Mouse (Mus musculus) limb, embryonic 12.5 days (tissue): ENCODE results near the gene Cdk19. TPM values are rescaled to one million over a fixed set of nuclear protein-coding genes. Genes with fewer than 3 reads are reported as not detected.
"Not testable (repeated sequence)": the region's sequence is repeated elsewhere in the genome, so short reads cannot be mapped to it uniquely, and the experiment has no call there.

Experiments
- ATAC-seq: fragments of 200-750 bp; cut with Nextera tagmentation; 2 replicates; pipeline ENCODE4 v1.8.0; 2017; ENCODE audit warnings: low read depth, moderate TSS enrichment; ENCODE audit not compliant: insufficient number of reproducible peaks, insufficient read depth, low FRiP score, low TSS enrichment
- H3K27ac ChIP-seq: fragments of 300-500 bp; sonication (generic); 2 replicates; pipeline ENCODE4 v1.5.1; 2016; ENCODE audit warnings: mild to moderate bottlenecking, moderate library complexity
- H3K27me3 ChIP-seq: fragments of 300-500 bp; sonication (generic); 2 replicates; pipeline ENCODE4 v1.6.1; 2016; ENCODE audit warnings: mild to moderate bottlenecking, moderate library complexity
- H3K36me3 ChIP-seq: fragments of 300-500 bp; sonication (generic); 2 replicates; pipeline ENCODE4 v1.6.1; 2016; ENCODE audit warnings: mild to moderate bottlenecking, moderate library complexity
- H3K4me1 ChIP-seq: fragments of 300-500 bp; sonication (generic); replicated peaks from 2 replicates; pipeline ENCODE4 v1.6.1; 2016
- H3K4me2 ChIP-seq: fragments of 300-500 bp; sonication (generic); 2 replicates; pipeline ENCODE4 v1.6.1; 2016; ENCODE audit warnings: mild to moderate bottlenecking, moderate library complexity
- H3K4me3 ChIP-seq: fragments of 300-500 bp; sonication (generic); replicated peaks from 2 replicates; pipeline ENCODE4 v1.5.1; 2016; ENCODE audit warnings: mild to moderate bottlenecking
- H3K9ac ChIP-seq: fragments of 300-500 bp; sonication (generic); replicated peaks from 2 replicates; pipeline ENCODE4 v1.6.1; 2016; ENCODE audit warnings: mild to moderate bottlenecking, moderate library complexity
- H3K9me3 ChIP-seq: fragments of 300-500 bp; sonication (generic); 2 replicates; pipeline ENCODE4 v1.6.1; 2016; ENCODE audit warnings: mild to moderate bottlenecking, moderate library complexity
- WGBS: fragments of 180-500 bp; shearing (Covaris S2); methylation state at CpG from one replicate; pipeline ENCODE4 v1.1.7; 2016; 5-methylcytosine and 5-hydroxymethylcytosine counted together
- polyA plus RNA-seq: library from polyadenylated mRNA; unstranded; fragments of >200 nt; fragmentation: Nextera tagmentation; extraction: Ambion mirVana; gene quantifications from 2 replicates; pipeline ENCODE4 v1.2.1, GENCODE M21; 2016

Gene Cdk19
- polyA plus RNA-seq, 1 experiment from 2014 or later = 15.7 TPM

DNA sequence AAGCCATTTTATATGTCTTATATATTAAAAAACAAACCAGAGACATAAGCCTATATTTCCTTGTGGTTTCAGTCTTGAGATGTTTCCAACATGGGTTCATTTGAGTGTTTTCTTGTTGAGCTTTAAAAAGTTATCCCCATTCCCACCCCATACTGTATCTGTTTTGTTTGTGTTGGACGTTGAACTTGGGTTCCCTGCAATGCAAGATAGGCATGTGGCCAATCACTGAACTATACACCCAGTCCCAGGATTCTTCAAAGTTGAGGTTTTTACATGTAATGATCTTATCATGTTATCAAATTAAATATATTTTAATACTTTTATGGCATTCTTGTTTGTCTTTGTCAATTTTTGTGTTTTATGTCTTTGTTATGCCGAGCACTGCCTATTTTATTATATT, 60.0 kb downstream of the Cdk19 start:
- no peak for ATAC-seq
- no peak overlapping the region for H3K27ac ChIP-seq
- no peak overlapping the region for H3K4me2 ChIP-seq
- no peaks in the 10 kb centered on the region for H3K9me3 ChIP-seq
- no peaks in the 10 kb centered on the region for H3K27me3 ChIP-seq
- H3K9ac ChIP-seq = no peak overlapping the region
- H3K4me3 ChIP-seq = no peak overlapping the region
- peaks cover 16% of the 10 kb centered on the region for H3K36me3 ChIP-seq
- WGBS = 90% methylated on average over 2 of the region's 2 CpGs
- no peaks in the 10 kb centered on the region; the same call in 1 of the 2 replicates for H3K4me1 ChIP-seq

DNA sequence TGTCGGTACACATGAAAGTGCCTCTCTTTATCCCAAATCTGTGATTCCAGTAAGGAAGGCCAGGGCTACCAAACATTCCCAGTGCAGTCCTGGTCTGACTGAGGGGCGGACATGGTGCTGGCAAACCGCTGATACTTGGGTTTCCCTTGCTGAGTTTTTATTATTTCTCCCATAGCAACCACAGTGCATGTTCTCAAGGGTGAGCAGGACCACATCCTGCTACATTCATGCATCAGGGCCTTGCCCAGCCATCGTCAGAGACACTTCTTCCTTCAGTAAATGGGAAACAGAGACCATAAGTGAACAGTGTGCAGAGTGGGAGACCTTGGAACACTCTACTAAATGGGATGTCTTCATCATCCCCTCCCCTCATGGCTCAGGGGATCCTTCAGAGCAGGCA, 60.9 kb downstream of the Cdk19 start:
- H3K27me3 ChIP-seq = no peaks in the 10 kb centered on the region
- H3K4me1 ChIP-seq = no peaks in the 10 kb centered on the region; the same call in 1 of the 2 replicates
- H3K27ac ChIP-seq = no peak overlapping the region
- H3K4me3 ChIP-seq = no peak overlapping the region
- H3K9ac ChIP-seq = no peak overlapping the region
- H3K36me3 ChIP-seq = peaks cover 16% of the 10 kb centered on the region
- 83% methylated on average over 4 of the region's 4 CpGs for WGBS
- no peak for ATAC-seq
- H3K9me3 ChIP-seq = no peaks in the 10 kb centered on the region
- no peak overlapping the region for H3K4me2 ChIP-seq

DNA sequence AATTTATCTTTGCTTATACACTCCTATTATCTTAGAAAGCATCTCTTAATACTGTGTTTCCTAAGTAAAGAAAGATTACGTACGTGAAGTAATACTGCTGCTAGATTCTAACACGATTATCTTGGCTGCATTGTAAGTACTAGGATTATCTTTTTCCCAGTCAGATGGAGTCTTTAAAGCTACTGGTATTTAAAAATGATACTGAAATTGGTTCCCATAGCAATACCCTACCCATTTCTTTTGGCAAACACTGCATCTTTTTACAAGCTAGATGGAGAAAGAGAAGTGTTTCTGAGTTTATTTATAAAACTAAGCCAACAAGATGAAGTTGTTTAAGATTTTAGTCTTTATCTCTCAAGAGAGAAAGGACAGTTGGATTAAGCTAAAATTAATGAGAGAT, 67.3 kb downstream of the Cdk19 start:
- no peak overlapping the region for H3K4me2 ChIP-seq
- ATAC-seq = no peak
- H3K9ac ChIP-seq = no peak overlapping the region
- H3K9me3 ChIP-seq = no peaks in the 10 kb centered on the region
- H3K4me3 ChIP-seq = no peak overlapping the region
- 0 out of 2 replicates have a peak, but pooled peaks cover 2% of the 10 kb centered on the region for H3K36me3 ChIP-seq
- WGBS = 93% methylated on average over 3 of the region's 3 CpGs
- no peaks in the 10 kb centered on the region for H3K27me3 ChIP-seq
- H3K4me1 ChIP-seq = no peaks in the 10 kb centered on the region
- H3K27ac ChIP-seq = no peak overlapping the region

DNA sequence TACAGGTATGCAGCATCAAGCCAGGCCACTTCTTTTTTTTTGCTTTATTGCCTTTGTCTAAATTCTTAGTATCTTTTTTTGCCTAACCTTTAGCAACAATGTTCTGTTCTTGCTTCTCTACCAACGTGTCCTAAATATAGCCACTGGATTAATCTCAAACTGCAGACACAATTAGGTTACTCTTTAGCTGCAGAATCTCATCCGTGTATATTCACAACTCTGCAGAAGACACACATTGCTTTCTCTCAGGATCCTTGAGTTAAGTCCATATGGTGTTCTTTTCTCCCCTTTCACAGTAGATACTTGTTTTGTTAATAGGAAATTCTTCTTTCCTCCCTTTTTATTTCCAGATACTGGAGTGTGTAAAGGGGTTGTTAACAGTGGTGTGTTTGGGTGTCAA, 70.0 kb downstream of the Cdk19 start:
- no peak for ATAC-seq
- Histone ChIP-seq H3K4me3 (no peak overlapping the region), H3K4me1 (no peaks in the 10 kb centered on the region), H3K36me3 (no peaks in the 10 kb centered on the region), H3K9ac (no peak overlapping the region), H3K27ac (no peak overlapping the region), H3K27me3 (no peaks in the 10 kb centered on the region), H3K9me3 (no peaks in the 10 kb centered on the region), H3K4me2 (no peak overlapping the region)
- 88% methylated on average over 2 of the region's 2 CpGs for WGBS

DNA sequence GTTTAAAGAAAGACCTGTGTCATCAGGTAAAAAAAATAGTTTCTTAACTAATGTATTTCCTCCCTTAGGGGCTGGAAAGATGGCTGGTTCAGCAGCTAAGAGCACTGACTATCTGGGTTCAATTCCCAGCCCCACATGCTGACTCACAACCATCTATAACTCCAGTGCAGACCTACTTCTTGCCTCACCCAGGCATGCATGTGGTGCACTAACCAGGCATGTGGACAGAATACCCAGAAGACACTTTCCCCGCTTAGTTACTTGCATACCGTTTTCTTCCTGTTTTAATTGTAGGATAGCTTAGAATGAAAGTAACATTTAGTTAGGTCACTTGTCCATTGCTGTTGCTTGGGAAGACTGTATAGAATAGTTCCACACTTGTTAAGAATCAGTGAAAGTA, 72.0 kb downstream of the Cdk19 start:
- Histone ChIP-seq H3K4me3 (no peak overlapping the region), H3K9me3 (no peaks in the 10 kb centered on the region), H3K27ac (no peak overlapping the region), H3K36me3 (no peaks in the 10 kb centered on the region), H3K4me2 (no peak overlapping the region), H3K4me1 (no peaks in the 10 kb centered on the region), H3K9ac (no peak overlapping the region), H3K27me3 (no peaks in the 10 kb centered on the region)
- WGBS = 94% methylated on average over 2 of the region's 2 CpGs
- no peak for ATAC-seq

DNA sequence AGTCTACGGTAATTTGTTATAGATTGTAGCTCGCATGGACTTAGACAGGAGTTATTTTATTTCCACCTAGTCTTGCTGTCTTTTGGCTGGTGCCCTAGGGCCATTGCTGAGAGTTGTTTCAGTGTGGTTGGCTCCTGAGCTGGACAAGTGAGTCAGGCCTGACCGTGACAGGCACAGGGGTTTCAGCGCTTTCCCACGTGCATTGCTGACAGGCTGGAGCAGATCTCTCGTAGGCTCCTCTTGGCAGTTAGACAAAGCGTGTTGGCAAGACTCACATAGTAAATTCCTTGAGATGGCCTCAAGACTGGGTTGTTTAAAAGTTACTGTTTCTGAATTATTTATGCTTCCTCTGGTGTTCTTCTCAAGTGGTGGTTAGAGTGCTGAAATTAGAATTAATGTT, 77.6 kb downstream of the Cdk19 start:
- Histone ChIP-seq H3K4me2 (no peak overlapping the region), H3K9ac (no peak overlapping the region), H3K4me3 (no peak overlapping the region), H3K27ac (no peak overlapping the region), H3K9me3 (no peaks in the 10 kb centered on the region), H3K4me1 (peaks cover 3% of the 10 kb centered on the region; the same call in 1 of the 2 replicates), H3K27me3 (no peaks in the 10 kb centered on the region), H3K36me3 (no peaks in the 10 kb centered on the region)
- ATAC-seq = no peak
- WGBS = 83% methylated on average over 7 of the region's 7 CpGs

DNA sequence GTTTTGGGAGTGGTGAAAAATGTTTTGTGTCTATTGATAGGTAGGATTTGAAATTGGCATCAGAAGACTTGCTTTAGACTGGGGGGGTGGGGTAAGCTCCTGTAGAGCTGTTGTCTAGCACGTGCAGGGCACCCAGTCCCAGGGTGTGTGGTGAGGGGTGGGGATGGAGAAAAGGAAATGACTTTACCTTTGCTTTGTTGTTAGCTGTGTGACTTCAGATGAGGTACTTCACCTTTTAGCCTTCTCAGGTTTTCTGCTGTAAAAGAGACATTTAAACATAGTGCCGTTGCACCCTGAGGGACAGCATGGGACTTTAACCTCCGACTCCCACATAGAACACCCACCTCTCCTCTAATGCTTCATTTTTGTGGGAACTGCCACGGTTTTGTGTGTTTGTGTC, 80.5 kb downstream of the Cdk19 start:
- Histone ChIP-seq H3K4me3 (no peak overlapping the region), H3K9ac (no peak overlapping the region), H3K4me2 (no peak overlapping the region), H3K27ac (no peak overlapping the region), H3K27me3 (no peaks in the 10 kb centered on the region), H3K36me3 (no peaks in the 10 kb centered on the region), H3K9me3 (no peaks in the 10 kb centered on the region), H3K4me1 (peaks cover 3% of the 10 kb centered on the region; the same call in 1 of the 2 replicates)
- no peak for ATAC-seq
- WGBS = 70% methylated on average over 4 of the region's 4 CpGs

DNA sequence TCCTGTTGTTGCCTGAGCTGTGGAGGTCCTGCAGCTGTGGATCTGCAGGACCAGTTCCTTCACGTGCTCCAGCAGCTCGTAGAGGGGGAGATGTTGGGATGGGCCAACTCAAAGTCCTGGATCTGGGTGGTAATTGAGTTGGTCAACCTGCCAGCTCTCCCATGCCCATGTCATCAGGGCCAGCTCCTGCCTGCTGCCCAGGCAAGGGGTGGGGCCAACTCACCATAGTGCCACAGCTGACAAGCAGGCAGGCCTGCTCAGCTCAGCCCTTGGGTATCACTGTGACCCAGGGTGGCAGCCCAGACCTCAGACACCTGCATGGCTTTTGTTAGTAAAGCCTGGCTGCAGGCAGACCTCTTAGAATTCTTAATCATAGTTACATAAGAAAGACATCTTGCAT, 81.3 kb downstream of the Cdk19 start:
- H3K27me3 ChIP-seq = no peaks in the 10 kb centered on the region
- no peak overlapping the region for H3K4me3 ChIP-seq
- H3K4me2 ChIP-seq = no peak overlapping the region
- H3K27ac ChIP-seq = no peak overlapping the region
- WGBS = 81% methylated on average over 2 of the region's 2 CpGs
- H3K4me1 ChIP-seq = peaks cover 10% of the 10 kb centered on the region
- no peaks in the 10 kb centered on the region for H3K9me3 ChIP-seq
- no peak overlapping the region for H3K9ac ChIP-seq
- no peaks in the 10 kb centered on the region for H3K36me3 ChIP-seq
- ATAC-seq = no peak

DNA sequence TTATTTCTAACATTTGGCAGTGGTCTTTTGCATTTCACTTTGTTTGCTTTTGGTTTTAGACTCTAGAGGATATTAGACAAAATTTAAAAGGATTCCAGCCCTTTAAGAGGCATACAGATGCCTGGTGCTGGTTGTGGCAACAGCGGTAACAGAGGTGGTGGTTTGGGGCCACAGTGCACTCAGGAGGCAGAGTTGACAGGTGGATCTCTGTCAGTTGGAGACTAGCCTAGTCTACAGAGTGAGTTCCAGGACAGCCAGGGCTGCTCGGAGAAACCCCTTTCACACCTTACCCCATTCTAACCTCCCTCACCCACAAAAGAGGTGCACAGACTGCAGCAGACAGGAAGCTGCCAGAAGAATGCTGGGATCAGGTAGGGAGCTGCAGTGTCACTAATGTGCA, 82.4 kb downstream of the Cdk19 start:
- Histone ChIP-seq H3K4me2 (no peak overlapping the region), H3K4me1 (peaks cover 13% of the 10 kb centered on the region), H3K27ac (no peak overlapping the region), H3K9ac (no peak overlapping the region), H3K36me3 (no peaks in the 10 kb centered on the region), H3K27me3 (no peaks in the 10 kb centered on the region), H3K9me3 (no peaks in the 10 kb centered on the region), H3K4me3 (no peak overlapping the region)
- 69% methylated on average over 2 of the region's 2 CpGs for WGBS
- ATAC-seq = no peak

DNA sequence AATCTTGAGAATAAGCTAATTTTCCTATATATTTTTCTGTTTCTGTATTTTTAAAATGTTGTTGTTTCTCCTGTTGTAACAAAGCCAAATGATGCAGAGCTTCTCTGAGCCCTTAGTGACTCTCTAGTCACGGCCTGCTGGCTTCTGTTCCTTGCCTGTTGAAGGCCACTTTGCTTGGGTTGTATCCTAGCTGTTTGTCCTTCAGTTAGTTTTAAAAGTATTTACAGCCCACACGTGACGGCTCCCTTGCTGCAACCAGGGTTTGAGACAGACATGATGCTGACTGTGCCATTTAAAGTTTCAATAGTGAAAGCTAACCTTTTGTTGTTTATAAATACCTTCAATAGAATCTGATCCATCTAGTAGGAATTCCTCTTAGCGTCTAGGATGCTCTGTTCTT, 83.3 kb downstream of the Cdk19 start:
- H3K9me3 ChIP-seq = no peaks in the 10 kb centered on the region
- no peaks in the 10 kb centered on the region for H3K36me3 ChIP-seq
- no peak overlapping the region for H3K4me2 ChIP-seq
- H3K9ac ChIP-seq = no peak overlapping the region; the same call in 1 of the 2 replicates
- H3K27me3 ChIP-seq = no peaks in the 10 kb centered on the region
- no peak for ATAC-seq
- H3K4me3 ChIP-seq = no peak overlapping the region
- H3K27ac ChIP-seq = no peak overlapping the region
- peaks cover 13% of the 10 kb centered on the region for H3K4me1 ChIP-seq
- WGBS = 43% methylated on average over 4 of the region's 4 CpGs

DNA sequence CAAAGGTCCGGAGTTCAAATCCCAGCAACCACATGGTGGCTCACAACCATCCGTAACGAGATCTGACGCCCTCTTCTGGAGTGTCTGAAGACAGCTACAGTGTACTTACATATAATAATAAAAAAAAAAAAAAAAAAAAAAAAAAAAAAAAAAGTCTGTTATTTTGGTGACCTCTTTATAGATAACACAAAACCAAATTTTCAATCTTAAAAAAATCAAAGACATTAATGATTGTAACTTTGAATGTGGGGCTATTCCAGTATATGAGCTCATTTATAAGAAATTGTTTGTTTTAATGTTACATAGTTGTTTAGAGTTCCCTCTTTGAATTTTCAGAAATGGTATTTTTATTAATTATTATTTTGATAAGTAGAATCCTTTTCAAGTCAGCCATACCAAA, 85.1 kb downstream of the Cdk19 start:
- not testable (repeated sequence) for H3K27me3 ChIP-seq, H3K9ac ChIP-seq, H3K9me3 ChIP-seq, H3K4me2 ChIP-seq, H3K36me3 ChIP-seq, ATAC-seq, H3K4me3 ChIP-seq, H3K27ac ChIP-seq
- WGBS = 88% methylated on average over 4 of the region's 4 CpGs
- peaks cover 13% of the 10 kb centered on the region for H3K4me1 ChIP-seq

DNA sequence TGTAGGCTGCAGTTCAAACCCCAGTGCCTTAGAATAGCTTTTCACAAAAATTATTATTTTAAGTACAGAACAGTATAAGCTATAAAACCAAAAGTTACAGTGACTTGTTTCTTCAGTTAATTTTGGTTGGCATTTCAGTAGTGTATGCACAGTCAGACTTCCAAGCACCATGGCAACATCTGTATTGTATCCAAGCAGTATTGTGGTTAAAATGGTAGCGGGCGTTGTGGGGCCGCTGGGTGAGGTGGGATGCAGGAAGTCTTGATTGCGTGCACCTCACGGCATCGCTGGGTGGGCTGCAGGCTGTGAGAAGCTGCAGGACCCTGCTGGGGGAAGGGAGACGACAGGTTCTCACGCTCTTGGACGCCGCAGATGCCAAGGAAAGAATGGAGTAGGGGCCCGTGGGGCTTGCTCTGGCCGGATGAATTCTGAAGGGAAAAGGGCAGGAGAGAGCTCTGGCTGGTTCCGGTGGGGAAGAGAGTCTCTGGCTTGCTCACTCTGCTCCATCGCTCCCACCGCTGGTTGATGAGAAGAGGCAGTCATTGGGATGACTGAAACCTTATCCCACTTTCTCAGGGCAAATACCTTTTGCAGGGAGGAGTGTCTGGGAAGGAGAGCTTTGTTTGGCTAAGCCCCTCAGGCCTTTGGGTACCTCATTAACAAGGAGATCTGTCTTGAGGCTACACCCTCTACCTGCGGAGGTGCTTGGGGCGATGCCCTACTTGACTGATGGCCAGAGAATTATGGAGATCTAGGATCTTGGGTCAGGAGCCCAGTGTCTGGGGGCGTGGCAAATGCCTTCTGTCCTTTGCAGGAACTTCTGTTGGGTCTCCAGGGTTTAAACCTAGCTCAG, 86.1 kb downstream of the Cdk19 start:
- Histone ChIP-seq H3K4me1 (peaks cover 13% of the 10 kb centered on the region), H3K9ac (no peak overlapping the region), H3K27me3 (no peaks in the 10 kb centered on the region), H3K36me3 (no peaks in the 10 kb centered on the region), H3K9me3 (no peaks in the 10 kb centered on the region), H3K4me3 (peak overlapping the region; percentile 10; the same call in 1 of the 2 replicates), H3K4me2 (peak overlapping the region; percentile 44), H3K27ac (no peak overlapping the region)
- 33% methylated on average over 18 of the region's 18 CpGs for WGBS
- ATAC-seq = no peak
